Mouse (Mus musculus): ENCODE measurements around the gene Olfr63.
"Not testable (repeated sequence)": the region's sequence is repeated elsewhere in the genome, so short reads cannot be mapped to it uniquely, and the experiment has no call there.

Olfr63 gene

GRCm38 (mm10) chr17:33264376-33264775 lies at the start of gene Olfr63:
Olfr63 (plus strand) TSS chr17:33264676.
- DNase-seq = no peak

- no peak for DNase-seq
These were observed 42.9 kb upstream of the Olfr63 start, which contains the start of gene Olfr1564 for GRCm38 (mm10) chr17:33221590-33221989. Olfr1564 (minus strand) TSS chr17:33221690.

- DNase-seq = not testable (repeated sequence)
These were observed 27.8 kb upstream of the Olfr63 start for GRCm38 (mm10) chr17:33236646-33237045.

GRCm38 (mm10) chr17:33254530-33255318 lies 9.8 kb upstream of the Olfr63 start, which contains the start of gene Zfp955a:
Zfp955a (minus strand) TSS chr17:33255145.
- DNase-seq = not testable (repeated sequence)

GRCm38 (mm10) chr17:33255319-33255657 lies 9.2 kb upstream of the Olfr63 start:
- not testable (repeated sequence) for DNase-seq

GRCm38 (mm10) chr17:33268907-33269306 lies 4.4 kb downstream of the Olfr63 start:
- DNase-seq = no peak

GRCm38 (mm10) chr17:33289039-33289875 lies 24.8 kb downstream of the Olfr63 start, which contains the start of gene Zfp955b:
Zfp955b (plus strand) TSS chr17:33289544.
- not testable (repeated sequence) for DNase-seq

GRCm38 (mm10) chr17:33289876-33290149 lies 25.3 kb downstream of the Olfr63 start:
- not testable (repeated sequence) for DNase-seq

Data from kidney, postnatal 10 days (tissue).